Mouse (Mus musculus) testis, adult 2 months (tissue): ENCODE measurements around the gene Mob3c.

Source experiments
- CTCF ChIP-seq: fragments of 200-500 bp; IDR thresholded peaks from 2 replicates; pipeline ENCODE4 v1.5.1; 2012; ENCODE audit warnings: low read depth, mild to moderate bottlenecking, inconsistent platforms, low read length, moderate library complexity; ENCODE audit not compliant: control insufficient read depth, insufficient read depth, insufficient replicate concordance
- POLR2A ChIP-seq: fragments of 200-500 bp; IDR thresholded peaks from 2 replicates; pipeline ENCODE4 v1.6.1; 2012; ENCODE audit warnings: low read depth, mild to moderate bottlenecking, inconsistent platforms, low read length, moderate library complexity; ENCODE audit not compliant: control insufficient read depth

DNA sequence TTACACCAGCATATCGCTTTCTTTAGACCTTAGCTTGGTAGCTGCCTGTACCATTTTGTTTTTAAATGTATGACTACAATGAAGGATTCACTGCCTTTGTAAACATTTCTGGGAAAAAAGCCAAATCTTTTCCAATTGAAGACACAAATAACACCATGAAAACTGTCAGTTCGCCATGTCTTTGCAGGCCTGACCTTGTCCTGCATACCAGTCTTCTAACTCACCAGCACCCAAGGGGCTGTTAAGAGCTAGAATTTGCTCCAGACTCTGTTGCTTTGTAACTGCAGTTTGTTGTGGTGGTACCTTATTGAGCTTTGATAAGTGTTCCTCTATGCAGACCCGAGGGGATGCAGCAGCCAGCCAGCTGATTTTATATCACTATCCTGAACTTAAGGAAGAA lies 27.9 kb upstream of the Mob3c start:
- TF ChIP-seq POLR2A (no peak), CTCF (no peak)
